Mouse (Mus musculus) adrenal gland, postnatal 4 days (tissue): ENCODE results near the gene Rac1. TPM values are rescaled to one million over a fixed set of nuclear protein-coding genes. Genes with fewer than 3 reads are reported as not detected.
"Not testable (repeated sequence)": the region's sequence is repeated elsewhere in the genome, so short reads cannot be mapped to it uniquely, and the experiment has no call there.

Source experiments
- DNase-seq, 2 experiments: peaks; one replicate each; pipeline ENCODE4 v3.0.0; 2021 to 2022; ENCODE audit warnings: low spot score in 2 of 2, mixed read lengths in 2 of 2
- long read RNA-seq, 2 experiments: library from polyadenylated mRNA; stranded (forward); transcript quantifications; one replicate each; pipeline ENCODE4 v2.0.0; 2021
- total RNA-seq, 2 experiments: library from RNA; stranded (reverse); gene quantifications; 2 replicates each; pipeline ENCODE4 v1.2.3; 2021

Gene Rac1
- total RNA-seq, result 100 to 1,000 TPM; 390 TPM
- long read RNA-seq, experiment 1, full-length matches to known transcripts, result 83 of 90 reads
- long read RNA-seq, experiment 1, partial matches to known transcripts, result 1 of 90 reads
- long read RNA-seq, experiment 1, other reads (novel, unspliced or antisense), result 6 of 90 reads
- long read RNA-seq, experiment 2, full-length matches to known transcripts, result 198 of 236 reads
- long read RNA-seq, experiment 2, partial matches to known transcripts, result 5 of 236 reads
- long read RNA-seq, experiment 2, other reads (novel, unspliced or antisense), result 33 of 236 reads

GRCm38 (mm10) chr5:143527486-143528307 is at the start of gene Rac1:
Gene Rac1, minus strand, starts transcription at chr5:143528036.
- peak; percentile 93 to 94 for DNase-seq

DNA sequence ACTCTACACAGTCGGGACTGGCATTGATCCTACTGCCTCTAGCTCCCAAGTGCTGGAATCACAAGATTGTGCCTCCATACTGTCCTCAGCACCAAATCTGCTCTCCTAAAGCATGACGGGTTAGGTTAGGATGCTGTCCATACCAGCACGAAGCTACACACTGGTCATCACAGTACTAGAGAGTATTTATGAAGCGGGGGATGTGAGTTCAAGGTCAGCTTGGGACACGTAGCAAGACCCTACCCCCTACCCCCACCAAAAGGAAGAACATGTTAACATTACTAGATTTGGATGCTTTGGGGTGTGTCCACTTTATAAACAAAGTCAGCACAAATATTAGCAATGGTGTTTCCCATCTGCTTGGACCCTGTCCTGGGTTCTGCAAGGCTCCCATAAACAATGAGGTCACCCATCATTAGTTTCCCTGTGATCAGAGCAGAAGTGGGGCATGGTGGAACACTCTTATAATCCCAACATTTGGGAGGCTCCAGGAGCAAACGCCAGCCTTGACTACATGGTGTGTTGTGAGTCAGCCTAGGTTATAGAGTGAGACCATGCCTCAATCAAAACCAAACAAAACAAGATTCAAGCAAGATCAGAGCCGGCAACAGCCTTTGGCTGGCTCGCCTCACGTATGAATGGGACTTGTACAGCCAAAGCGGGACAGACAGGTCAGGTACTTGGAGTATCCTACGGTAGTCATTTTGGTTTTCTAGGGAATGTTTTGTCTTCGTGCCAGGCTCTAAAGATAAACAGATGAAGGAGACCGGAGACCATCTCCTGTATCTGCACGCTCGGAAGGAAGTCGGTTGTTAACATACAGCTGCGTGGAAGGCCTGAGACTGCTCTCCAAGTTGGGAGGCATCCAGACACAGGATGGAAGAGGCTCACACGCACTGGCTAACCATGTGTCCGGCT is 46.7 kb upstream of the Rac1 start:
- DNase-seq, result no peak

- DNase-seq, result no peak
Measured at GRCm38 (mm10) chr5:143573067-143573466, 45.2 kb upstream of the Rac1 start.

- DNase-seq, result no peak
Measured at GRCm38 (mm10) chr5:143572195-143572594, 44.4 kb upstream of the Rac1 start.

GRCm38 (mm10) chr5:143567860-143568259 is 40.0 kb upstream of the Rac1 start:
- peak; percentile 63 to 73 for DNase-seq

GRCm38 (mm10) chr5:143567258-143567670 is 39.4 kb upstream of the Rac1 start:
- no peak for DNase-seq

DNA sequence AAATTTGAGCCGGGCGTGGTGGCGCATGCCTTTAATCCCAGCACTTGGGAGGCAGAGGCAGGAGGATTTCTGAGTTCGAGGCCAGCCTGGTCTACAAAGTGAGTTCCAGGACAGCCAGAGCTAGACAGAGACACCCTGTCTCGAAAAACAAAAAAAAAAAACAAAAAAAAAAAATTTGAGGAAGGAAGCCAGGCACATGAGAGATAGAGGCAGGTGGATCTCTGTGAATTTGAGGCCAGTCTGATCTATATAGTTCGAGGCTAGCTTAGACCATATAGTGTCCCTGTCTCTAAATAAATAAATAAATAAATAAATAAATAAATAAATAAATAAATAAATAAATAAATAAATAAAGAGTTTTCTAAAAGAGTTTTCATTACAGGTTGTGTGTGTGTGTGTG is 39.0 kb upstream of the Rac1 start:
- DNase-seq, result not testable (repeated sequence)

- no peak for DNase-seq
Measured at GRCm38 (mm10) chr5:143561544-143562185, 33.8 kb upstream of the Rac1 start.

DNA sequence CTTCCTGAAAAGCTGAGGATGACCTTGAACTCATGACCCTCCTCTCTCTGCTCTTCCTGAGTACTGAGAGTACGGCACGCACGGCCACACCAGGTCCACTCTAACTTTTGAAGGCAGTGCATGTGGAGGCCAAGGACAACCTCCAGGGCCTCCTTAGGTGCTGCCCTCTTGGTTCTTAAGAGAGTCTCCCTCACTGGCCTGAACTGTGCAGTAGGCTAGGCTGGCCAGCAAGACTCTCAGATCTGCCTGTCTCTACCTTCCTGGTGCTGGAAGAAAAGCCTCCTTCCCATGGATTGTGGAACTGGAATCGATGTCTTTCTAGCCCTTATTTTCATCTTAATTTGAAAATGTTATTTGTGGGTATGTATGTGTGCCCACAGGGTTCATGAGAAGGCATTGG is 33.2 kb upstream of the Rac1 start:
- DNase-seq, result no peak

GRCm38 (mm10) chr5:143558731-143559130 is 30.9 kb upstream of the Rac1 start:
- no peak for DNase-seq

DNA sequence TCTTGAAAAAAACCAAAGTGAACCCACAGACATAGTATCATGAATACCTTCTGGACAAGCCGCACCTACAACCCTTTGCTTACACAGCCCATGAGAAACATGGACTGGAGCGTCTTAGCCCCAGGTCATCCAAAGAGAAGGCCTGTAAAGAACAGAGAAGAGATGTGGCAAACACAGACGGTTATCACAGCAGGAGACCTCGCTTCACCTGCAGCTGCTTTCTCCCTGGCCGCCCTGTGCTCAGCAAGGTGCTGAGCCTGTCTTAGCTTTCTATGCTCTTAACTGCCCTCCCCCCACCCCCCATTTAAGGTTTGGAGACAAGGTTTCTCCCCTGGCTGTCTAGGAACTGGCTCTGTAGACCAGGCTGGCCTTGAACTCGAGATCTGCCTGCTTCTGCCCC is 27.4 kb upstream of the Rac1 start:
- DNase-seq, result no peak

DNA sequence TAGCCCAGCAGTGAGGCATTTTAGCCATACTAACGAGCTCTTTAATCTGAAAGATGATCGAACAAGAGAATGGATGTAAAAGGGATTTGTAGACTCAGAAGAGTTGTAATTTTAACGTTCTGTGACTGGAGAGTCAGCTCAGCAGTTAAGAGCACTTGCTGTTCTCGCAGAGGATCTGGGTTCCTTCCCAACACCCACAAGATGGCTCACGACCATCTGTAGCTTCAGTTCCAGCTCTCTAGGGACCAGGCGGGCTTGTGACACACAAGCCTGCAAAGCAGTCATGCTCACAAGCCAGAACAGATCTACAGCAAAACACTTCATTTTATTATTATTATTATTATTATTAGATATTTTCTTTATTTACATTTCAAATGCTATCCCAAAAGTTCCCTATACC is 25.1 kb upstream of the Rac1 start:
- no peak for DNase-seq

- DNase-seq, result not testable (repeated sequence)
Measured at GRCm38 (mm10) chr5:143548922-143549321, 21.1 kb upstream of the Rac1 start.

DNA sequence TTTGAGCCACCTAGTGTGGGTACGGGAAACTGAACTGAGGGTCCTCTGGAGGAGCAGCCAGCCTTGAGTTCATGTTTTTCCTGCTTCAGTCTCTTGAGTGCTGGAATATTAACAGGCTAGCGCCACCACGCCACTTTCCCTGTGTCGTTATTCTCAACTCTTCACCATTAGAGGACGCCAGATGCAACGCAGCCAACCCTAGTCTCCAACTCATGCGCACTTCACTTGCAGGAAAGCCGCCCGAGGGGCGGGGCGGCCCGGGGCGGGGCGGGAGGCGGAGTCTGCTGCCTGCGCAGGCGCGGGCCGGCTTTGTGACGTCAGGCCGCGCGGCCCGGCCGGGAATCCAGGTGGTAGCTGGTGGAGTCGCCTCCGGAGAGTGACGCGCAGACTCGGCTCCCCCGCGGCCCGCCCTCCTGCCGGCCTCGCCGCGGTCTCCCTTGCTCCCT is 20.6 kb upstream of the Rac1 start:
- peak; percentile 94 to 97 for DNase-seq

- DNase-seq, result no peak
Measured at GRCm38 (mm10) chr5:143547866-143548265, 20.0 kb upstream of the Rac1 start.

- DNase-seq, result peak; percentile 43 to 55
Measured at GRCm38 (mm10) chr5:143547384-143547783, 19.5 kb upstream of the Rac1 start.

DNA sequence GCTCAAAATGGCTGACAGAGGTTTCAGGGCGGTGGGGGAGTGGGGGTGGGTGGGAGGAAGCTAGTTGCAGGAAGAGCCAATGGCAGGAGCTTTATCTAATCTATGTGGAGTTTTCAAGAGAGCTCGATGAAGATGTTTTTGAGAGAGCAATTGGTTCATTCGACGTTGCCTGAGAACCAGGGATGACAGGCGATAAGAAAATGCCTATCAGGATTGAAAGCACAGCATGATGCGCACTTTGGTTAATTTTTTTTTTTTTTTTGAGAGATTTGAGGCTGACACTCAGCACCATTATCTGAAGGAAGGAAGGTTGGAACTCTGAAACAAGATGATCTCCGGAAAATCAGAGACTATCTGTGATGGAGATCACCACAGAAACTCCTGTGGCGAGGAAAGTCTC is 11.3 kb upstream of the Rac1 start:
- DNase-seq, result no peak

DNA sequence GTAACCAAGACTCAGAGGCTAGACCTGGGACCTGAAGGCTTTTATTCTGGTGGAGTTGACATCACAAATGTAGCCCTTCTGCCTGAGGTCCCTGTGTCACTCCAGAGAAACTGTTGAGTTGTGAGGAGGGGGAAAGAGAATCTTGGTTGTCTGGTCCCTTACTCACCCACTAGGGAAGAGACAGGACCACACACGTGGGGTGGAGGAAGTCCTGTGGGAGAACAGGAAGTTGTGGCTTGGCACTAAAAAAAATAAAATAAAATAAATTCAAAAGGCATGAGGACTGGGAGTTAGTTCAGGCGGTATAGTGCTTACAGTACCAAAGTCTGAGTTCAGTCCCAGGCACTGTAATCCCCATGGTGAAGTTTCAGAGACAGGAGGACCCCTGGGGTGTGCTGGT is 9.2 kb upstream of the Rac1 start:
- DNase-seq, result no peak

DNA sequence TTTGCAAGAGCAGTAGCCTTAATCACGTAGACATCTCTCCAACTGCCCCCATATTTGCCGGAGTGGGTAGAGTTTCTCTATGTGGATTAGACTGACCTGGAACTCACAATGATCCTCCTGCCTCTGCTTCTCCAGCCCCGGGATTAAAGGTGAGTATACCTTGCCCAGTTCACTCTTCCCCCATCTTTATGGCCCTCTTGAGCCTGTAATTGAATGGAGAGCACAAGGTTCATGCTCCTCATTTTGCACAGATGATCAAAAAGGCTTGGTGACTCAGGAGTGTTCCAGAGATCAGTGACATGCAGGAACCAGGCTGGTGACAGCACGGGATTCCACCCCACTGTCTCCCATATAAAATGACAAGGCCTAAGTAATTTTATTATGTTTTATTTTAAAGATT is 7.1 kb upstream of the Rac1 start:
- no peak for DNase-seq

GRCm38 (mm10) chr5:143530715-143531114 is 2.9 kb upstream of the Rac1 start:
- no peak for DNase-seq

DNA sequence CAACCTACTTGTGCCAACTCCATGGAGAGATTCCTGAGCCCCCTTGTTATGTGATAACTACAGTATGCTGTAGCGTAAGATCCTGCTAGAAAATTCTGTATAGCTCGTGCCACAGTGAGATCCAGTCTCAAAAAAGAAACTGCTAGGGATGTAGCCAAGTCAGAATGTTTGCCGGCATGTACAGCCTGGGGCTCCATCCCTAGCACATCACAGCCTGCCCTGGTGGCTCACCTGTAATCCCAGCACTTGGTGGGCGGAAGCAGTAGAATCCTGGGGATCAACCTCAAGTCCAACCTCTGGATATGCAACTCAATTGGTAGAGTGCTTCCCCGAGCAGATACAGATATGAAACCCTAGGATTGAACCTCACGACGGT is 460 bp upstream of the Rac1 start:
- no peak for DNase-seq
